Mouse (Mus musculus) adrenal gland, postnatal 36 days (tissue): ENCODE measurements around the gene Tmem107. TPM values are rescaled to one million over a fixed set of nuclear protein-coding genes. Genes with fewer than 3 reads are reported as not detected.

ENCODE experiments used
- DNase-seq, 2 experiments: peaks; one replicate each; pipeline ENCODE4 v3.0.0; 2021; ENCODE audit warnings: mixed read lengths in 1 of 2
- total RNA-seq, 2 experiments: library from RNA; stranded (reverse); gene quantifications; 2 replicates each; pipeline ENCODE4 v1.2.3; 2021

Gene Tmem107
- total RNA-seq, 2 experiments from 2014 or later = 13.5 to 17.5 TPM

DNA sequence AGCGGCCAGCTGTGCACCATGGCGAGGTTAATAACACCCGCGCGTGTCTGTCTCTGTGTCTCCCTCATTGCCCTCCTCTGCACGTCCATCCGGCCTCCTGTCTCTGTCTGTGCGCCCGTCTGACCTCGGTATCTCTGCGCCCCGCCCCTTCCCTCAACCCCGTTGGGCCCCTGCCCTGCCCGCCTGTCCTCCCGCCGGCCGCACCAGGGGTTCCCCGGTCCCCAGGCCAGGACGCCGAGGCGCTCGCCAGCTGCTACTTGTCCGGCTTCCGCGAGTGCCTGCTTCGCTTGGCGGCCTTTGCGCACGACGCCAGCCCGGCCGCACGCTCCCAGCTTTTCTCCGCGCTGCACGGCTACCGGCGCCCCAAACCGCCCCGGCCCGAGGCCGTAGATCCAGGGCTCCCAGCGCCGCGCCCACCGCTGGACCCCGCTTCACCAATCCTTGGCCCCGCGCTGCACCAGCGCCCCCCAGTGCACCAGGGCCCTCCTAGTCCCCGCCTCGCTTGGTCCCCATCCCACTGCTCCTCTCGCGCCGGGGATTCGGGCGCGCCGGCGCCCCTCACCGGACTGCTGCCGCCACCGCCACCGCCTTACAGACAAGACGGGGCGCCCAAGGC is 51.8 kb downstream of the Tmem107 start, which contains the start of gene 9130213A22Rik:
TSS of gene 9130213A22Rik (minus strand) at position 254 of the 616 bp plus-strand sequence.
- DNase-seq = peak; percentile 92 to 94

Other genes starting within 250 kb of the Tmem107 start
- gene Ndel1, start 198.9 kb upstream of the Tmem107 start, total RNA-seq = 10 to 100 TPM; 58.4 to 81.8 TPM
- gene Rnf222, start 182.3 kb upstream of the Tmem107 start, total RNA-seq = under 1 TPM in 1 of 2 experiments, not detected in 1; 0.13 TPM
- 1,000 to 10,000 TPM; 1,232 to 1,254 TPM for gene Rpl26, start 169.2 kb upstream of the Tmem107 start, total RNA-seq
- under 1 TPM in 1 of 2 experiments, not detected in 1; 0.46 TPM for gene Odf4, start 143.7 kb upstream of the Tmem107 start, total RNA-seq
- 10 to 100 TPM; 14.8 to 19.9 TPM for gene Arhgef15, start 113.3 kb upstream of the Tmem107 start, total RNA-seq
- gene Slc25a35, start 102.7 kb upstream of the Tmem107 start, total RNA-seq = 10 to 100 TPM; 28.8 to 36.4 TPM
- 10 to 100 TPM; 22.5 to 23.3 TPM for gene Rangrf, start 95.6 kb upstream of the Tmem107 start, total RNA-seq
- gene Pfas, start 62.3 kb upstream of the Tmem107 start, total RNA-seq = 10 to 100 TPM; 28.3 to 30.6 TPM
- gene Ctc1, start 54.9 kb upstream of the Tmem107 start, total RNA-seq = 10 to 100 TPM; 19.5 to 28.9 TPM
- gene Aurkb, start 25.2 kb upstream of the Tmem107 start, total RNA-seq = 1 to 10 TPM; 5.0 to 6.4 TPM
- 10 to 100 TPM; 26.4 to 30.4 TPM for gene Borcs6, start 11.1 kb upstream of the Tmem107 start, total RNA-seq
- gene Vamp2, start 17.7 kb downstream of the Tmem107 start, total RNA-seq = 100 to 1,000 TPM; 116 to 130 TPM
- 100 to 1,000 TPM; 112 to 153 TPM for gene Per1, start 24.4 kb downstream of the Tmem107 start, total RNA-seq
- under 1 TPM; 0.17 to 0.26 TPM for gene Hes7, start 49.6 kb downstream of the Tmem107 start, total RNA-seq
- under 1 TPM; 0.50 to 0.76 TPM for gene 9130213A22Rik, start 51.8 kb downstream of the Tmem107 start, total RNA-seq
- 1 to 10 TPM in 1 of 2 experiments, under 1 TPM in 1; 0.63 to 1.1 TPM for gene Aloxe3, start 55.1 kb downstream of the Tmem107 start, total RNA-seq
- not detected for gene Alox12b, start 86.2 kb downstream of the Tmem107 start, total RNA-seq
- gene Alox8, start 127.0 kb downstream of the Tmem107 start, total RNA-seq = not detected
- gene Gucy2e, start 166.2 kb downstream of the Tmem107 start, total RNA-seq = not detected